Mouse (Mus musculus): ENCODE data around the gene Dhx8. TPM values are rescaled to one million over a fixed set of nuclear protein-coding genes. Genes with fewer than 3 reads are reported as not detected.

Dhx8 gene
- polyA plus RNA-seq, 1 experiment from 2014 or later = 52.0 TPM

GRCm38 (mm10) chr11:101814375-101815102 lies 81.8 kb downstream of the Dhx8 start:
- no peaks in the 10 kb centered on the region for H3K27me3 ChIP-seq (ENCODE audit: control insufficient read depth, insufficient read depth, low read length)
- H3K4me1 ChIP-seq (ENCODE audit: control insufficient read depth, insufficient read depth, low read length) = peaks cover 24% of the 10 kb centered on the region
- H3K9me3 ChIP-seq (ENCODE audit: control insufficient read depth, low read length) = 0 out of 2 replicates have a peak, but pooled peaks cover 2% of the 10 kb centered on the region
- peak; percentile 95 for DNase-seq (ENCODE audit: low spot score)
- H3K4me3 ChIP-seq (ENCODE audit: low read depth, low read length) = no peak overlapping the region
- WGBS = 13% methylated on average over 23 of the region's 23 CpGs
- H3K27ac ChIP-seq (replicated peaks; ENCODE audit: low read depth, low read length) = 0 out of 2 replicates have a peak overlapping the region, but pooled peaks have one; percentile 33
- peak; percentile 19; the same call in 1 of the 2 replicates for ATAC-seq (ENCODE audit: insufficient number of reproducible peaks, low FRiP score, low TSS enrichment, low read depth)
- H3K4me2 ChIP-seq (ENCODE audit: low read depth, severe bottlenecking) = peak overlapping the region; percentile 33; the same call in 1 of the 2 replicates
- peak overlapping the region; percentile 43 for H3K9ac ChIP-seq (ENCODE audit: low read length)
- H3K36me3 ChIP-seq (ENCODE audit: control insufficient read depth, insufficient read depth, low read length) = no peaks in the 10 kb centered on the region

GRCm38 (mm10) chr11:101815103-101816085 lies 82.7 kb downstream of the Dhx8 start:
- WGBS = 7% methylated on average over 22 of the region's 22 CpGs
- ATAC-seq (ENCODE audit: insufficient number of reproducible peaks, low FRiP score, low TSS enrichment, low read depth) (peak; percentile 41), DNase-seq (ENCODE audit: low spot score) (peak; percentile 58)
- Histone ChIP-seq H3K4me1 (ENCODE audit: control insufficient read depth, insufficient read depth, low read length) (peaks cover 24% of the 10 kb centered on the region), H3K36me3 (ENCODE audit: control insufficient read depth, insufficient read depth, low read length) (no peaks in the 10 kb centered on the region), H3K4me2 (ENCODE audit: low read depth, severe bottlenecking) (peak overlapping the region; percentile 33; the same call in 1 of the 2 replicates), H3K9ac (ENCODE audit: low read length) (peak overlapping the region; percentile 43), H3K27me3 (ENCODE audit: control insufficient read depth, insufficient read depth, low read length) (no peaks in the 10 kb centered on the region), H3K4me3 (ENCODE audit: low read depth, low read length) (0 out of 2 replicates have a peak overlapping the region, but pooled peaks have one; percentile 5), H3K9me3 (ENCODE audit: control insufficient read depth, low read length) (0 out of 2 replicates have a peak, but pooled peaks cover 2% of the 10 kb centered on the region), H3K27ac (replicated peaks; ENCODE audit: low read depth, low read length) (0 out of 2 replicates have a peak overlapping the region, but pooled peaks have one; percentile 33)

Other genes with a start within 250 kb of the Dhx8 start
- gene Brca1, start 181.0 kb upstream of the Dhx8 start, polyA plus RNA-seq (2014; fragmentation: Nextera tagmentation; extraction: Ambion mirVana) = 23.2 and 23.3 TPM in 2 replicates
- gene Nbr1, start 180.8 kb upstream of the Dhx8 start, polyA plus RNA-seq (2014; fragmentation: Nextera tagmentation; extraction: Ambion mirVana) = 64.1 and 69.6 TPM in 2 replicates
- gene Tmem106a, start 150.7 kb upstream of the Dhx8 start, polyA plus RNA-seq (2014; fragmentation: Nextera tagmentation; extraction: Ambion mirVana) = 0.67 and 1.3 TPM in 2 replicates
- gene Gm11634, start 133.7 kb upstream of the Dhx8 start, polyA plus RNA-seq (2014; fragmentation: Nextera tagmentation; extraction: Ambion mirVana) = not detected in 2 replicates
- gene Rdm1, start 105.7 kb upstream of the Dhx8 start, polyA plus RNA-seq (2014; fragmentation: Nextera tagmentation; extraction: Ambion mirVana) = 30.0 and 31.0 TPM in 2 replicates
- 1.7 TPM in 2 replicates for gene Arl4d, start 67.4 kb upstream of the Dhx8 start, polyA plus RNA-seq (2014; fragmentation: Nextera tagmentation; extraction: Ambion mirVana)
- gene Etv4, start 52.5 kb downstream of the Dhx8 start, polyA plus RNA-seq (2014; fragmentation: Nextera tagmentation; extraction: Ambion mirVana) = 27.6 and 29.3 TPM in 2 replicates
- gene Meox1, start 161.5 kb downstream of the Dhx8 start, polyA plus RNA-seq (2014; fragmentation: Nextera tagmentation; extraction: Ambion mirVana) = 10.7 and 12.6 TPM in 2 replicates
- gene Sost, start 234.1 kb downstream of the Dhx8 start, polyA plus RNA-seq (2014; fragmentation: Nextera tagmentation; extraction: Ambion mirVana) = 0.41 and 0.43 TPM in 2 replicates

Measured in limb, embryonic 11.5 days (tissue).